Mouse (Mus musculus): ENCODE data around the gene Mylip. TPM values are rescaled to one million over a fixed set of nuclear protein-coding genes. Genes with fewer than 3 reads are reported as not detected.

Gene Mylip
- polyA plus RNA-seq, 2 experiments: 10.9 to 29.6 TPM

GRCm38 (mm10) chr13:45390962-45391853 is 1.7 kb downstream of the Mylip start:
- Histone ChIP-seq H3K36me3 (ENCODE audit: control insufficient read depth, insufficient read depth, low read length) (0 out of 2 replicates have a peak, but pooled peaks cover 5% of the 10 kb centered on the region), H3K27ac (replicated peaks; ENCODE audit: low read depth, low read length) (peak overlapping the region; percentile 84), H3K9me3 (ENCODE audit: control insufficient read depth, low read length) (no peaks in the 10 kb centered on the region), H3K9ac (ENCODE audit: low read depth, low read length, severe bottlenecking) (peak overlapping the region; percentile 84), H3K4me3 (replicated peaks; ENCODE audit: low read length) (peak overlapping the region; percentile 87), H3K4me1 (ENCODE audit: control insufficient read depth, insufficient read depth, low read length) (peaks cover 47% of the 10 kb centered on the region), H3K4me2 (replicated peaks; ENCODE audit: low read depth, low read length, severe bottlenecking) (peak overlapping the region; percentile 85), H3K27me3 (ENCODE audit: control insufficient read depth, insufficient read depth, low read length) (no peaks in the 10 kb centered on the region)
- peak; percentile 48; the same call in 1 of the 2 replicates for ATAC-seq (ENCODE audit: low FRiP score, low read depth)
- 16% methylated on average over 19 of the region's 19 CpGs for WGBS
- peak; percentile 80 for DNase-seq (ENCODE audit: low spot score)
- TF ChIP-seq POLR2A (IDR thresholded peaks at IDR 0.05; ENCODE audit: borderline replicate concordance, extremely low read depth, insufficient read depth, insufficient read length): no peak

GRCm38 (mm10) chr13:45391854-45392454 is 2.4 kb downstream of the Mylip start:
- Histone ChIP-seq H3K4me1 (ENCODE audit: control insufficient read depth, insufficient read depth, low read length) (peaks cover 55% of the 10 kb centered on the region), H3K27ac (replicated peaks; ENCODE audit: low read depth, low read length) (peak overlapping the region; percentile 84), H3K27me3 (ENCODE audit: control insufficient read depth, insufficient read depth, low read length) (no peaks in the 10 kb centered on the region), H3K36me3 (ENCODE audit: control insufficient read depth, insufficient read depth, low read length) (0 out of 2 replicates have a peak, but pooled peaks cover 5% of the 10 kb centered on the region), H3K4me3 (replicated peaks; ENCODE audit: low read length) (peak overlapping the region; percentile 87), H3K4me2 (replicated peaks; ENCODE audit: low read depth, low read length, severe bottlenecking) (peak overlapping the region; percentile 85), H3K9ac (ENCODE audit: low read depth, low read length, severe bottlenecking) (no peak overlapping the region), H3K9me3 (ENCODE audit: control insufficient read depth, low read length) (no peaks in the 10 kb centered on the region)
- 12% methylated on average over 9 of the region's 9 CpGs for WGBS
- DNase-seq (ENCODE audit: low spot score) (peak; percentile 85), ATAC-seq (ENCODE audit: low FRiP score, low read depth) (no peak)
- no peak for TF ChIP-seq POLR2A (IDR thresholded peaks at IDR 0.05; ENCODE audit: borderline replicate concordance, extremely low read depth, insufficient read depth, insufficient read length)

DNA sequence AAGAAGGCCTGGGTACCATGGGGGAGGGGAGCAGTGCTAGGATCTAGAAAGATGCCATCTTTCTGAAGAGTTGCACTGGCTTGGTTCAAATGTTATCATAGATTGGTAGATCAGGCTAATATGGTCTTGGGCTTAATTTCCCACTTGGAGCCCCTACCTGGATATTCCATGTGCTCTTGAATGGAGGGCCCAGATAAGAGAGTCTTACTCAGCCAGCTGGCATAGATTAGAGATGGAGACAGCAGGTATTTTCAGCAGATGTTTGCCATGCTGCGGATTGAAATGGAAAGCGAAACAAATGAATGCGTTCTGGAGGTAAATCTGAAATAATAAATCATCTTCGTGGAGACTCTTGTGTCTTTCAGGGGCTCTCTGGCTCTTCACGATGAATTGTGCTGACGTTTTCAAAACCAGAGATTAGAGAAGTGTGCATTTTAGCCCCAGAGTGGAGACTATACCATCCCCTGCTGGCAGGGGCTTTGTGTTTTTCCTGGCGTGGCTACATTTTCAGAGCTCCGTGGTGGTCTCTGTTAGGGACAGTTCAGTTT is 4.8 kb downstream of the Mylip start:
- no peaks in the 10 kb centered on the region for H3K27me3 ChIP-seq (ENCODE audit: control insufficient read depth, insufficient read depth, low read length)
- no peak overlapping the region for H3K27ac ChIP-seq (replicated peaks; ENCODE audit: low read depth, low read length)
- 0 out of 2 replicates have a peak, but pooled peaks cover 5% of the 10 kb centered on the region for H3K36me3 ChIP-seq (ENCODE audit: control insufficient read depth, insufficient read depth, low read length)
- DNase-seq (ENCODE audit: low spot score): no peak
- TF ChIP-seq POLR2A (IDR thresholded peaks at IDR 0.05; ENCODE audit: borderline replicate concordance, extremely low read depth, insufficient read depth, insufficient read length): no peak
- no peaks in the 10 kb centered on the region for H3K9me3 ChIP-seq (ENCODE audit: control insufficient read depth, low read length)
- peaks cover 70% of the 10 kb centered on the region for H3K4me1 ChIP-seq (ENCODE audit: control insufficient read depth, insufficient read depth, low read length)
- ATAC-seq (ENCODE audit: low FRiP score, low read depth): no peak
- peak overlapping the region; percentile 20 for H3K4me2 ChIP-seq (replicated peaks; ENCODE audit: low read depth, low read length, severe bottlenecking)
- H3K9ac ChIP-seq (ENCODE audit: low read depth, low read length, severe bottlenecking): no peak overlapping the region
- 32% methylated on average over 8 of the region's 8 CpGs for WGBS
- no peak overlapping the region for H3K4me3 ChIP-seq (replicated peaks; ENCODE audit: low read length)

- peak overlapping the region; percentile 64 for H3K27ac ChIP-seq (replicated peaks; ENCODE audit: low read depth, low read length)
- H3K4me3 ChIP-seq (replicated peaks; ENCODE audit: low read length): no peak overlapping the region
- H3K36me3 ChIP-seq (ENCODE audit: control insufficient read depth, insufficient read depth, low read length): 0 out of 2 replicates have a peak, but pooled peaks cover 10% of the 10 kb centered on the region
- no peak overlapping the region for H3K9ac ChIP-seq (ENCODE audit: low read depth, low read length, severe bottlenecking)
- no peak for TF ChIP-seq POLR2A (IDR thresholded peaks at IDR 0.05; ENCODE audit: borderline replicate concordance, extremely low read depth, insufficient read depth, insufficient read length)
- H3K4me1 ChIP-seq (ENCODE audit: control insufficient read depth, insufficient read depth, low read length): peaks cover 77% of the 10 kb centered on the region
- DNase-seq (ENCODE audit: low spot score): no peak
- ATAC-seq (ENCODE audit: low FRiP score, low read depth): no peak
- 37% methylated on average over 8 of the region's 8 CpGs for WGBS
- H3K4me2 ChIP-seq (replicated peaks; ENCODE audit: low read depth, low read length, severe bottlenecking): peak overlapping the region; percentile 22; the same call in 1 of the 2 replicates
- H3K27me3 ChIP-seq (ENCODE audit: control insufficient read depth, insufficient read depth, low read length): no peaks in the 10 kb centered on the region
- no peaks in the 10 kb centered on the region for H3K9me3 ChIP-seq (ENCODE audit: control insufficient read depth, low read length)
Observed at GRCm38 (mm10) chr13:45396724-45397123, 7.2 kb downstream of the Mylip start.

DNA sequence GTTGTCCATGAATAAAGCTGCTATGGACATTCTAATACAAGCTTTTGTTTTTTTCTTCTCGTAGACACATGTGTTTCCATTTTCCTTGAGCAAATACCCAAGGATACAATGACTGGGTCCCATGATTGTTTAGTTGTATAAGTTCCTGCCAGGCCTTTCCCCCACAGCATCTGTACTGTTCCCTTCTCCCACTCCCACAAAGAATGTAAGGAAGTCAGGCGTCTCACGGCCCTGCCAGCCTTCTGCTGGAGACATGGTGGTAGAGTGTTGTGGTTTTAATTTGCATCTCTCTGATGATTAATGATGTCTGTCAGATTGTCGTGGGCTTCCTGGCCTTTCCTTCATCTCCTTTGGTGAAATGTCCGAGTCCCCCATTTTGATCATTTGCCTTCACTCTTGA is 7.7 kb downstream of the Mylip start:
- no peak for ATAC-seq (ENCODE audit: low FRiP score, low read depth)
- peak; percentile 61 for DNase-seq (ENCODE audit: low spot score)
- H3K9me3 ChIP-seq (ENCODE audit: control insufficient read depth, low read length): no peaks in the 10 kb centered on the region
- H3K36me3 ChIP-seq (ENCODE audit: control insufficient read depth, insufficient read depth, low read length): 0 out of 2 replicates have a peak, but pooled peaks cover 10% of the 10 kb centered on the region
- H3K27ac ChIP-seq (replicated peaks; ENCODE audit: low read depth, low read length): peak overlapping the region; percentile 64
- peak overlapping the region; percentile 22; the same call in 1 of the 2 replicates for H3K4me2 ChIP-seq (replicated peaks; ENCODE audit: low read depth, low read length, severe bottlenecking)
- TF ChIP-seq POLR2A (IDR thresholded peaks at IDR 0.05; ENCODE audit: borderline replicate concordance, extremely low read depth, insufficient read depth, insufficient read length): no peak
- no peak overlapping the region for H3K9ac ChIP-seq (ENCODE audit: low read depth, low read length, severe bottlenecking)
- H3K4me1 ChIP-seq (ENCODE audit: control insufficient read depth, insufficient read depth, low read length): peaks cover 80% of the 10 kb centered on the region
- no peaks in the 10 kb centered on the region for H3K27me3 ChIP-seq (ENCODE audit: control insufficient read depth, insufficient read depth, low read length)
- H3K4me3 ChIP-seq (replicated peaks; ENCODE audit: low read length): no peak overlapping the region
- WGBS: 16% methylated on average over 5 of the region's 5 CpGs

Measured in limb, embryonic 14.5 days (tissue).